ENCODE assay signal across 18 mouse cellular contexts in the genomic region with DNA sequence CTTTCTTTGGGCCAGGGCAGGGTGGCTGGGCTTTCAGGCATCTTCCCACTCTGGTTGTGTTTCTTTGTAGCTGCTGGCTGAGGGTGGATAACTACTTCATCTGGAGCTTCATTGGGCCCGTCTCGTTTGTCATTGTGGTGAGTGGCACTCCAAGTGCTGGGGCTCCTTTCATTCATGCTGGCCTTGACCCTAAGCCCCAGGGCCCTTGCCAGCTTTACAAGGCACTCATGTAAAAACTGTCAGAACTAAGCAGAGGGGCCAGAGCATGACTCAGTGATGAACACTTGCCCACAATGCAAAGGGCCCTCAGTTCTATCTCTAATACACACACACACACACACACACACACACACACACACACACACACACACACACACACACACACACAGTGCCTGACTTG.
"Had no signal": no experiment of that assay in that cellular context is flagged by ENCODE, and none has a peak within 500 bp of the region (broad histone marks: within the 10 kb centered on the region; RNA-seq: fewer than 3 reads in every experiment).

No protein-coding gene starts in this region.

- H3K9me3 ChIP-seq: lung, embryonic 15.5 days; megakaryocyte, embryonic 14.5 days; midbrain, embryonic 13.5 days; midbrain, embryonic 15.5 days; neural tube, embryonic 12.5 days; stomach, embryonic 15.5 days had no signal

- H3K4me2 ChIP-seq: lung, embryonic 15.5 days; midbrain, embryonic 11.5 days; midbrain, embryonic 13.5 days; midbrain, embryonic 15.5 days; neural tube, embryonic 12.5 days; stomach, embryonic 15.5 days had no signal

- H3K4me1 ChIP-seq: lung, embryonic 15.5 days; megakaryocyte, embryonic 14.5 days; midbrain, embryonic 13.5 days; midbrain, embryonic 15.5 days; neural tube, embryonic 12.5 days; stomach, embryonic 15.5 days had no signal

- H3K4me3 ChIP-seq: lung, embryonic 15.5 days; megakaryocyte, embryonic 14.5 days; midbrain, embryonic 13.5 days; midbrain, embryonic 15.5 days; neural tube, embryonic 12.5 days; stomach, embryonic 15.5 days had no signal

- DNase-seq: liver, postnatal 0 days; lung, adult 2 months; lung, postnatal 14 days; lung, postnatal 36 days; right cerebral cortex, postnatal 25 days; thymus, adult 2 months; thymus, postnatal 14 days; thymus, postnatal 36 days had no signal

- H3K27me3 ChIP-seq: lung, embryonic 15.5 days; midbrain, embryonic 13.5 days; midbrain, embryonic 15.5 days; neural tube, embryonic 12.5 days; stomach, embryonic 15.5 days had no signal

- ATAC-seq: liver, postnatal 0 days; lung, postnatal 0 days; midbrain, embryonic 13.5 days; midbrain, embryonic 15.5 days had no signal

- H3K27ac ChIP-seq: lung, embryonic 15.5 days; macrophage; midbrain, embryonic 13.5 days; midbrain, embryonic 15.5 days; neural tube, embryonic 12.5 days; stomach, embryonic 15.5 days; stomach, postnatal 0 days had no signal

- H3K9ac ChIP-seq: liver, postnatal 0 days; lung, embryonic 15.5 days; midbrain, embryonic 13.5 days; midbrain, embryonic 15.5 days; neural tube, embryonic 12.5 days; stomach, embryonic 15.5 days had no signal
